Mouse (Mus musculus) neutrophil, adult 5-6 weeks (primary cell): Measurements from ENCODE around the gene Gm12887. TPM values are rescaled to one million over a fixed set of nuclear protein-coding genes. Genes with fewer than 3 reads are reported as not detected.

Source experiments
- ATAC-seq: fragments of 151-379, 151-347 bp; 2 replicates; pipeline ENCODE4 v1.8.0; 2017; ENCODE audit warnings: mild to moderate bottlenecking, moderate TSS enrichment; ENCODE audit not compliant: insufficient number of reproducible peaks, poor library complexity, low FRiP score, severe bottlenecking; ENCODE audit errors: extremely low read depth
- total RNA-seq: library from RNA; stranded (forward); fragments of 200-1000 nt; gene quantifications from 2 replicates; pipeline ENCODE4 v1.2.3, GENCODE M21; 2017

The Gm12887 gene
- not detected in 2 replicates for total RNA-seq

- no peak for ATAC-seq
Observed at GRCm38 (mm10) chr4:121622003-121622402, at the start of gene Gm12887. Gene Gm12887, minus strand, starts transcription at chr4:121622103.

GRCm38 (mm10) chr4:121657040-121657439 is 35.1 kb upstream of the Gm12887 start:
- ATAC-seq: no peak

Other genes with a start within 250 kb of the Gm12887 start
- gene Gm12886, start 199.0 kb downstream of the Gm12887 start, total RNA-seq: not detected in 2 replicates